Mouse (Mus musculus) lung, adult 2 months (tissue): ENCODE measurements at regions not wholly inside any gene's neighbourhood (a gene's known extent, or its start where the extent isn't known, plus 50 kb on each side); places are given as distances from the start of the nearest gene placed in this dataset.

ENCODE experiments used
- CTCF ChIP-seq: fragments of 200-500 bp; IDR thresholded peaks from 2 replicates; pipeline ENCODE4 v1.5.1; 2011; ENCODE audit warnings: mild to moderate bottlenecking, low read length, control low read depth; ENCODE audit not compliant: insufficient read depth
- POLR2A ChIP-seq: fragments of 200-500 bp; IDR thresholded peaks from 2 replicates; pipeline ENCODE4 v1.6.1; 2011; ENCODE audit warnings: low read depth, mild to moderate bottlenecking, control low read depth, low read length, borderline replicate concordance; ENCODE audit errors: extremely low read depth

DNA sequence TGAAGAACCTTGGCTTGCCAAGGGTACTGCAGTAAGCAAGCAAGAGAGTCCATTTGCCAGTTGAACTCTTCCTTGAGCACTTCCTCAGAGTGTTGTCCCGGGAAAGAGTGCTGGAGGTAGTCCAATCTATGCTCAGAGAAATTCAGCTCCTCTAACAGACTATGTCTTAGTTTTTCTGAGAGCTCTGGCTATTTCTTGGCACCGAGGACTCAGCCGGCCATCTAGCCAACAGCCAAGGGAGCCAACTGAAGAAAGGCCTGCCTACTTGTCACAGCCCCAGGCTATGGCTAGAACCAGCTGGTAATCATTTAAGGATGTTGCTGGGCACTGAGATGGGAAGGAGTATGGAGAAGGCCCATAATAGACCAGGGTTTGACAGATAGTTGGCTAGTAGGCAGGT, 70.8 kb upstream of the Pja1 start:
- TF ChIP-seq POLR2A (no peak), CTCF (no peak)
